Mouse (Mus musculus): ENCODE data around the gene Erv3. TPM values are rescaled to one million over a fixed set of nuclear protein-coding genes. Genes with fewer than 3 reads are reported as not detected.

Erv3 gene
- 0.32 TPM for polyA plus RNA-seq (2014; fragmentation: Illumina TruSeq; extraction: RNeasy Lipid Tissue Mini Kit (QIAGEN cat#74804); ENCODE audit: low read depth, low replicate concordance)

DNA sequence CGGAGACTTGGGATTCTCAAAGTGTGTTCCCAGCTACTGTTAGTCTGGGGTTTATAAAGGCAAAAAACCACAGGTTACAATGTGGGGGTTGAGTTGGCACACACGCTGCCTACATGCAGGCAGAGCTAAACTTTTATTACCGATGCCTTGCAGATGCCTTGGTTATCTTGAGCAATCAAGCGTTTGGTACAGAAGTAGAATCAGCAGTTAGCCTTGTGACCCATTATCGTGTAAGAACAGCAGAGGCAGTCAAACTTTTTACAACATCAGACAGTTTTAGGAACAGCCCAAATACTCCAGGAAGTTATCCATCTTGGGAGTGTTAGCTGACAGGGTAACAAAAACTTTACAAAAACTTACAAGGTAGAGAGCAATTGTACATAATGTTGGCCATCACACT lies at the start of gene Erv3:
Erv3 (minus strand) TSS at position 27 of the 400 bp plus-strand sequence.

Other genes starting within 250 kb of the Erv3 start
- gene Prnp, start 50.2 kb upstream of the Erv3 start, polyA plus RNA-seq (2014; fragmentation: Illumina TruSeq; extraction: RNeasy Lipid Tissue Mini Kit (QIAGEN cat#74804); ENCODE audit: low read depth, low replicate concordance), result 205 TPM
- gene Prn, start 50.2 kb upstream of the Erv3 start, polyA plus RNA-seq (2014; fragmentation: Illumina TruSeq; extraction: RNeasy Lipid Tissue Mini Kit (QIAGEN cat#74804); ENCODE audit: low read depth, low replicate concordance), result not detected
- gene Prnd, start 91.1 kb upstream of the Erv3 start, polyA plus RNA-seq (2014; fragmentation: Illumina TruSeq; extraction: RNeasy Lipid Tissue Mini Kit (QIAGEN cat#74804); ENCODE audit: low read depth, low replicate concordance), result 0.38 TPM
- 5.6 TPM for gene Rassf2, start 170.5 kb upstream of the Erv3 start, polyA plus RNA-seq (2014; fragmentation: Illumina TruSeq; extraction: RNeasy Lipid Tissue Mini Kit (QIAGEN cat#74804); ENCODE audit: low read depth, low replicate concordance)

Data from sigmoid colon, adult 10 weeks (tissue).